Mouse (Mus musculus) liver, embryonic 16.5 days (tissue): ENCODE measurements around the gene Gm49318. TPM values are rescaled to one million over a fixed set of nuclear protein-coding genes. Genes with fewer than 3 reads are reported as not detected.

Source experiments
- ATAC-seq: fragments of 200-750 bp; cut with Nextera tagmentation; 2 replicates; pipeline ENCODE4 v1.8.0; 2017; ENCODE audit warnings: low read depth, mild to moderate bottlenecking, moderate number of reproducible peaks, moderate library complexity
- H3K27ac ChIP-seq: fragments of 300-500 bp; sonication (generic); 2 replicates; pipeline ENCODE4 v1.5.1; 2014; ENCODE audit warnings: mild to moderate bottlenecking, low read length
- H3K27me3 ChIP-seq: fragments of 300-500 bp; sonication (generic); 2 replicates; pipeline ENCODE4 v1.6.1; 2014; ENCODE audit warnings: low read depth, low read length, mixed read lengths; ENCODE audit not compliant: control insufficient read depth, insufficient read depth
- H3K36me3 ChIP-seq: fragments of 300-500 bp; sonication (generic); 2 replicates; pipeline ENCODE4 v1.6.1; 2014; ENCODE audit warnings: mild to moderate bottlenecking; ENCODE audit not compliant: control insufficient read depth, insufficient read depth
- H3K4me1 ChIP-seq: fragments of 300-500 bp; sonication (generic); 2 replicates; pipeline ENCODE4 v1.6.1; 2014; ENCODE audit warnings: low read depth, low read length, mixed read lengths; ENCODE audit not compliant: control insufficient read depth
- H3K4me2 ChIP-seq: fragments of 300-500 bp; sonication (generic); 2 replicates; pipeline ENCODE4 v1.6.1; 2014; ENCODE audit warnings: low read depth, low read length, mixed read lengths
- H3K4me3 ChIP-seq: fragments of 300-500 bp; sonication (generic); 2 replicates; pipeline ENCODE4 v1.5.1; 2014; ENCODE audit warnings: low read depth, mild to moderate bottlenecking, low read length
- H3K9ac ChIP-seq: fragments of 300-500 bp; sonication (generic); 2 replicates; pipeline ENCODE4 v1.6.1; 2014; ENCODE audit warnings: low read depth, low read length
- H3K9me3 ChIP-seq: fragments of 300-500 bp; sonication (generic); replicated peaks from 2 replicates; pipeline ENCODE4 v1.6.1; 2016; ENCODE audit warnings: low read length; ENCODE audit not compliant: control insufficient read depth
- WGBS: fragments of 180-500 bp; shearing (Covaris S2); extraction: QIAGEN DNeasy Blood & Tissue Kit; methylation state at CpG from one replicate; pipeline ENCODE4 v1.1.7; 2014; ENCODE audit not compliant: insufficient replicate concordance; 5-methylcytosine and 5-hydroxymethylcytosine counted together
- polyA plus RNA-seq: library from polyadenylated mRNA; unstranded; fragments of >200 nt; fragmentation: Nextera tagmentation; extraction: Ambion mirVana; gene quantifications from 2 replicates; pipeline ENCODE4 v1.2.1, GENCODE M21; 2015

Gene Gm49318
- polyA plus RNA-seq, 1 experiment from 2014 or later, result not detected

- Histone ChIP-seq H3K27me3 (no peaks in the 10 kb centered on the region), H3K4me1 (no peaks in the 10 kb centered on the region), H3K36me3 (no peaks in the 10 kb centered on the region), H3K4me2 (no peak overlapping the region), H3K9me3 (no peaks in the 10 kb centered on the region), H3K27ac (no peak overlapping the region), H3K4me3 (no peak overlapping the region), H3K9ac (no peak overlapping the region)
- 31% methylated on average over 7 of the region's 7 CpGs for WGBS
- ATAC-seq, result no peak
Measured at GRCm38 (mm10) chr9:22028467-22028866, 42.6 kb downstream of the Gm49318 start.

GRCm38 (mm10) chr9:22024592-22024991, 46.5 kb downstream of the Gm49318 start:
- Histone ChIP-seq H3K36me3 (no peaks in the 10 kb centered on the region), H3K9ac (no peak overlapping the region), H3K9me3 (no peaks in the 10 kb centered on the region), H3K27ac (no peak overlapping the region), H3K4me1 (no peaks in the 10 kb centered on the region), H3K4me3 (no peak overlapping the region), H3K27me3 (no peaks in the 10 kb centered on the region), H3K4me2 (no peak overlapping the region)
- ATAC-seq, result peak; percentile 41; the same call in 1 of the 2 replicates
- WGBS, result 53% methylated on average over 8 of the region's 8 CpGs

GRCm38 (mm10) chr9:22017208-22017825, 53.7 kb downstream of the Gm49318 start:
- Histone ChIP-seq H3K36me3 (peaks cover 16% of the 10 kb centered on the region), H3K9me3 (no peaks in the 10 kb centered on the region), H3K27ac (no peak overlapping the region), H3K4me3 (no peak overlapping the region), H3K4me1 (no peaks in the 10 kb centered on the region), H3K27me3 (no peaks in the 10 kb centered on the region), H3K4me2 (no peak overlapping the region), H3K9ac (no peak overlapping the region)
- 57% methylated on average over 7 of the region's 7 CpGs for WGBS
- ATAC-seq, result peak; percentile 76

- no peak overlapping the region for H3K4me3 ChIP-seq
- peaks cover 24% of the 10 kb centered on the region for H3K36me3 ChIP-seq
- no peaks in the 10 kb centered on the region for H3K4me1 ChIP-seq
- H3K27me3 ChIP-seq, result no peaks in the 10 kb centered on the region
- no peak for ATAC-seq
- no peak overlapping the region for H3K4me2 ChIP-seq
- H3K9ac ChIP-seq, result no peak overlapping the region
- H3K9me3 ChIP-seq, result no peaks in the 10 kb centered on the region
- WGBS, result 58% methylated on average over 10 of the region's 10 CpGs
- H3K27ac ChIP-seq, result no peak overlapping the region
Measured at GRCm38 (mm10) chr9:22016245-22016644, 54.8 kb downstream of the Gm49318 start.

GRCm38 (mm10) chr9:22012731-22013130, 58.3 kb downstream of the Gm49318 start:
- Histone ChIP-seq H3K4me3 (no peak overlapping the region), H3K27me3 (no peaks in the 10 kb centered on the region), H3K36me3 (peaks cover 34% of the 10 kb centered on the region), H3K9me3 (no peaks in the 10 kb centered on the region), H3K9ac (no peak overlapping the region), H3K27ac (no peak overlapping the region), H3K4me2 (no peak overlapping the region), H3K4me1 (no peaks in the 10 kb centered on the region)
- WGBS, result 85% methylated on average over 13 of the region's 13 CpGs
- ATAC-seq, result no peak

GRCm38 (mm10) chr9:22011055-22011454, 60.0 kb downstream of the Gm49318 start:
- ATAC-seq, result 0 out of 2 replicates have a peak, but pooled peaks have one; percentile 27
- Histone ChIP-seq H3K4me3 (no peak overlapping the region), H3K4me2 (no peak overlapping the region), H3K36me3 (peaks cover 42% of the 10 kb centered on the region), H3K27ac (no peak overlapping the region), H3K9ac (no peak overlapping the region), H3K27me3 (no peaks in the 10 kb centered on the region), H3K9me3 (no peaks in the 10 kb centered on the region), H3K4me1 (no peaks in the 10 kb centered on the region)
- 48% methylated on average over 5 of the region's 5 CpGs for WGBS

GRCm38 (mm10) chr9:22004546-22004945, 66.5 kb downstream of the Gm49318 start:
- Histone ChIP-seq H3K27ac (no peak overlapping the region), H3K4me1 (peaks cover 15% of the 10 kb centered on the region), H3K4me2 (no peak overlapping the region), H3K9me3 (no peaks in the 10 kb centered on the region), H3K27me3 (no peaks in the 10 kb centered on the region), H3K36me3 (peaks cover 18% of the 10 kb centered on the region), H3K4me3 (no peak overlapping the region), H3K9ac (no peak overlapping the region)
- ATAC-seq, result no peak
- WGBS, result 85% methylated on average over 12 of the region's 12 CpGs

GRCm38 (mm10) chr9:22003163-22003554, 67.9 kb downstream of the Gm49318 start:
- under 1% methylated on average over 18 of the region's 18 CpGs for WGBS
- Histone ChIP-seq H3K9ac (peak overlapping the region; percentile 61), H3K4me3 (peak overlapping the region; percentile 76), H3K36me3 (peaks cover 9% of the 10 kb centered on the region), H3K9me3 (no peaks in the 10 kb centered on the region), H3K27ac (peak overlapping the region; percentile 67), H3K4me2 (peak overlapping the region; percentile 90), H3K27me3 (no peaks in the 10 kb centered on the region), H3K4me1 (peaks cover 15% of the 10 kb centered on the region)
- ATAC-seq, result peak; percentile 7; the same call in 1 of the 2 replicates

- Histone ChIP-seq H3K4me1 (peaks cover 15% of the 10 kb centered on the region), H3K27ac (peak within 1 kb of the TSS; percentile 67), H3K4me3 (peak within 1 kb of the TSS; percentile 76), H3K4me2 (peak within 1 kb of the TSS; percentile 90), H3K9ac (peak within 1 kb of the TSS; percentile 61), H3K9me3 (no peaks in the 10 kb centered on the region), H3K36me3 (peaks cover 5% of the 10 kb centered on the region), H3K27me3 (no peaks in the 10 kb centered on the region)
- 6% methylated on average over 57 of the region's 57 CpGs for WGBS
- peak; percentile 98 for ATAC-seq
Measured at GRCm38 (mm10) chr9:22002194-22003162, 68.6 kb downstream of the Gm49318 start, which contains the start of the genes Ccdc151 and Prkcsh. Ccdc151 (minus strand) TSS chr9:22002634. Prkcsh (plus strand) TSS chr9:22002806.
